Mouse (Mus musculus) urinary bladder, postnatal 25 days (tissue): ENCODE measurements at regions not wholly inside any gene's neighbourhood (a gene's known extent, or its start where the extent isn't known, plus 50 kb on each side); places are given as distances from the start of the nearest gene placed in this dataset.

Experiments used
- DNase-seq: peaks from one replicate; pipeline ENCODE4 v3.0.0; 2022; ENCODE audit warnings: low spot score

GRCm38 (mm10) chr7:37337616-37338015 is 435.8 kb downstream of the Zfp536 start:
- no peak for DNase-seq

GRCm38 (mm10) chr7:37338067-37338501 is 435.4 kb downstream of the Zfp536 start:
- no peak for DNase-seq

GRCm38 (mm10) chr7:37342613-37343012 is 430.8 kb downstream of the Zfp536 start:
- no peak for DNase-seq

- DNase-seq, result no peak
Measured at GRCm38 (mm10) chr7:37343021-37343593, 430.3 kb downstream of the Zfp536 start.

DNA sequence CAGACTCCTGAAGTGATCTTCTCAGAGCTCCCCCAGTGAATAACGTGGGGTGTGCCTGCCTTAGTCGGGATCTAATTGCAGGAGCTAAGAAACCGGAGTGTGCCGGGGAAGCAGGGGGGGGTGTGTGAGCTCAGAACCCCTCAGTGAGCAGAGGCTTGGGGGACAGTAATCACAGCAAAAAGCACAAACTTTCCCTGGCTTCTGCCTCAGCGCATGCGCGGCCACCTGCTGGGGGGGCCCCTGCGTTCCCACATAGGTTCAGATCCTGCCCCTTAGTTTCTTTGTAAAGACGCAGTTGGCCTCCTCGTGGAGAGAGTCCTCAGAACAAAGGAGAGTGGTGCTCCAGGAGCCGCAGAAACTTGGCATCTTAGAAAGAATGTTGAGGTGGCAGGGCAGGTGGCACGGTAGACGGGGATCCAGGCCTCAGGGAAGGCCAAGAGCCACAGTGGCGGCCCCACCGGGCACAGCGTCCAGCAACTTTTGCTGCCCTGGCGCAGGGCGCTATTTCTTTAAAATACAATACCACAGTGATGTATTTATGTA is 429.7 kb downstream of the Zfp536 start:
- no peak for DNase-seq

DNA sequence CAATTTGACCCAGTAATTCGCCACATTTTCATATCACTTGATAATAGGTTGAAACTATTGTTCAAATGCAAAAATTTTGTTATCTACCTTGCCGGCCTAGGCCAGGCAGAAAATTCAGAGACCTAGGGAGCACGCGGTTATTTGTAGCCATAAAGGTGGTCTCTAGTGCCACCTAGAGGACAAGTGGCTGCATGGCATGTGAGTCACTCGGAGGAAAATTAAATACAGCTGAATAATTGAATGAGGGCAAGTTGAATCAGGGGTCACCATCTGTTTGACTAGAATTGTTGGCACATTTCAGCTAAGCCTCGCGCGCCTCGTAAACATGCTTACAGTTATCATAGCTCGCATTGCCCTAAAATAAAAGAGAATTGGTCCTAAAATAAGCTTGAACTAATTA is 427.4 kb downstream of the Zfp536 start:
- peak; percentile 57 for DNase-seq

DNA sequence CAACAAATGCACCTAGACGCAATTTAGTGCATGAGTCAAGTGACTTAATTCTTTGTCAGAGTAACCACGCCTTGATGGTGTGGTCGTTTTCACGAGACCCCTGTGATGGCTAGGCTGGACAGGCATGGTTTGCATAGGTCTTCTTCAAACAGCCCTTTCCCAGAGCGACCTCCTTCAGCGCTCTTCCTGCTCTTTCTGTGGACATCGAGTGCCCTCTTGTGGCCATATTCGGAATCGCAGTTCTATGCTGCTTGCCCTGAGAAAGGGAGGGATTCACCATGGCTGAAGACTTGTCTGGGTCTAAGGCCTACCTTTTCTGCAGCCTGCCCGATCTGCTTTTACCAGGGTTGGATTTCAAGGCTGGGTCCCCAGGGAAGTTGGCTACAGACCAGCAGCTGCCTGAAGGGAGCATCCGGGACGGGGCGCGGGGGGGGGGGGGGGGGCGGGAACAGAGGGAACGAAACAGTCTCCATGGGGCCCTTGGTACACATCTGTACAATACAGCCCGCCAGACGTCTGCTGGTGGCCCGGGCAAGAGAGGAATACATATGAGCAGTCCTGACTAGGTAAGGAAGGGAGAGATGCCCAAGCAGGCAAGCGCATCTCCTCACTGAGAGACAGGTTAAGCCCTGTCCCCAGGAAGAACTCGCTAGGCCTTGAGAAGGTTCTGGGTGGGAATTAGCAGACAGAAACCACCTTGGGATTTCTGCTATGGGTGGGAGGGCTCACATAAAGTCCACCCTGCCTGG is 415.6 kb downstream of the Zfp536 start:
- peak; percentile 87 for DNase-seq

GRCm38 (mm10) chr7:37358492-37358891 is 414.9 kb downstream of the Zfp536 start:
- DNase-seq, result no peak

DNA sequence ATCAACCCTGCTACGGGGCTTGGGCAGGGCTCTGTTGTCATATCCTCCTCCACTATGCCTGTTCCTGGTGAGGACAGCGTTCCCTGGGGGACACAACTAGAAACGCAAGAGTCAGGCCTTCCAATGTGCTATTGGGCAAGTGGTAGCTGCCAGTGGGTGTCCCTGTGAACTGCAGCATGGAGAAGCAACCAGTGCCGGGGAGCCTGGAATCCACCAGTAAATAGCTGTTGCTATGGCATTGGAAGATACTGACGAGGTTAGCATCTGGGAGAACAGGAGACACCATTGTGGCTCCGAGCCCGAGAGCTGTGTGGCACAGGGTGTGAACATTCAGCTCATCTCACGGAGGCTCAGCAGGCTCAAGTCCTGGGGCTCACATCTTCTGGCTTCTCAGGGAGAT is 414.0 kb downstream of the Zfp536 start:
- no peak for DNase-seq

GRCm38 (mm10) chr7:37360171-37360570 is 413.3 kb downstream of the Zfp536 start:
- DNase-seq, result no peak

- no peak for DNase-seq
Measured at GRCm38 (mm10) chr7:37361802-37362441, 411.5 kb downstream of the Zfp536 start.

DNA sequence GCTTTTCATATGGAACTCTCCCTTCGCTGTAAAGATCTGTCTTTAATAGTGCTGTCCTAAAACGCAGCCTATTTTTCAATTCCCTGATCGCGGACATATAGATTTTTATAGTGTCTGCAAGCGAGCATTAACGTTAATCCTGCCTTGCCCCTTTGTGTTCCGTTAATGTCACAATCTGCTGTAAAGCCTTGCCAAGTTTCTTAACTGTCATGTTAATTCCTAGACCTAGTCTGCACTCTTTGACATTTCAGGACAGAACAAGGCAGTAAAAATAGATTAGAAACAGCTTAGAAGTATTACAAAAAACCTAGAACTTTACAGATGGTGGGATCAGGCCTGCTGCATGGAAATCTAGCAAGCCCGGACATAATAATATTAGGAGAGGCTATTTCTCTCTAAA is 410.6 kb downstream of the Zfp536 start:
- DNase-seq, result no peak

GRCm38 (mm10) chr7:37363629-37364175 is 409.7 kb downstream of the Zfp536 start:
- DNase-seq, result no peak

DNA sequence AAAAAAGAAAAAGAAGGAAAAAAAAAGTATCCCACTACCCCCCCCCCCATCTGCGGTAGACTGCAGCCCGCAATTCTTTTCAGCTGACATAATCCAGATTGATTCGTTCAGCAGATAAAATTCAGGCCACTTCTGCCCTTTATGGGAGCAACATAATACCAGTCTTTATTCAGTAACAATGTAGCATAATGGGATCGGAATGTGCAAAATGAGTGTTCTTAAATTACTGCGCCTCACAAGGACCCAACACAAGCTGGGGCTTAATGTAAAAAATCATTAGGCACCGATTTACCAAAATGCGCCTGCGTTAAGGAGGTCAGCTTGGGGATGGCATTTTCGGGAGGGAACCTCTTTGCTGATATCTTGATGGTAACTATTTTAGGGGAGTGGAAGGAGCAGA is 409.2 kb downstream of the Zfp536 start:
- DNase-seq, result no peak

- DNase-seq, result no peak
Measured at GRCm38 (mm10) chr7:37366006-37366405, 407.4 kb downstream of the Zfp536 start.

DNA sequence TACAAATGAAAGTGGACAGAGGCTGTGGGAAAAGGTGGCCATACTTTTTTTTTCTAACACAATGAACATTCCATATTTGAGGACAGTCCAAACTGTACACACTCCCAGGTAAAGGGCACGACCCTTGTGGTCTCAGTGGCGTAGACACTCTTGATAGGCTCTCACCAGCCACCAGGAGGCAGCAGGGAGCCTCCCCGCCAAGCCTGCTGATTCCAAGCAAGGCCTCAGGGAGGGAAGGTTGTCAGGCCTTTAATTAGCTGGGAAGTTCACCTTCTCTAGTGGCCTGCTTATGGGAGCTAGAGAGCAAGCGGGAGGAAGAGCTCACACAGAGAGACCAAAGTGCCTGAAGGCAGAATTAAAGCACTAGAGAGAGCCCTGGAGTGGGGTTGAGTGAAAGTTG is 403.7 kb downstream of the Zfp536 start:
- DNase-seq, result no peak

DNA sequence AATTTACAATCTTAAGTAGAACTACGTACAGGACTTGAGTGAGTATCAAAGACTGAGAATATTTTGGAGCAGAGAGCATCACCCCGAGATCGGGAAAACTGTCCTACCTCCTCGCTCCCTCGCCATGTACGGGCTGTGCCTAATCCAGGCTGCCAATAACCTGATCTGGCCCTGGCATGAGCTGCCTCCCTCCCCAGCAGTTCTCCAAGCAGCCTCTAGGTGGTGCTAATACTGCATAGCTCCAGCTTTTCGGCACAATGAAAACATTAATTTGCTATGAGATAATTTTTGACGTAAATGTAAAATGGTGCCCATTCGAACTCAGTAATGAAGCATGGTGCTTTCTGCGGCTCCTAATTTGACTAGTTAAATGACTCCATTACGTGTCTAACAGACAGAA is 399.6 kb downstream of the Zfp536 start:
- peak; percentile 74 for DNase-seq

DNA sequence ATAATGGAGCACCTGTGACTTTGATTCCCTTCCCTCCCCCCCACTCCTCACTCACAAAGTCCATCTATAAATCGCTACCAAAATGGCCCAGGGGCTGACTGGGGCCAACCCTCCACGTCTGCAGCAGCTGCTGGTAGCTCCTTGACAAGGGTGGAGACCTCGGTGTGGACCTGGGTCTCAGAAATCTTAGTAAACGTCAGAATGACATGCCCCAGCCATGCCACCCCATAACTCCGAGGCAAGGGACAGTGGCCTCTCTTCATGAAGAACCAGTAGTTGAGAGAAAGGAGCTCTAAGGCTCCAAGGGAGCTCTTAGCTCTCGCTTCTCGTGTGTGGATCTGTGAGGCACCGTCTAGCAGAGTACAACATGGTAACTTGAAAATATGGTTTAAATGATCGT is 398.4 kb downstream of the Zfp536 start:
- DNase-seq, result no peak

GRCm38 (mm10) chr7:37375591-37375990 is 397.9 kb downstream of the Zfp536 start:
- no peak for DNase-seq

DNA sequence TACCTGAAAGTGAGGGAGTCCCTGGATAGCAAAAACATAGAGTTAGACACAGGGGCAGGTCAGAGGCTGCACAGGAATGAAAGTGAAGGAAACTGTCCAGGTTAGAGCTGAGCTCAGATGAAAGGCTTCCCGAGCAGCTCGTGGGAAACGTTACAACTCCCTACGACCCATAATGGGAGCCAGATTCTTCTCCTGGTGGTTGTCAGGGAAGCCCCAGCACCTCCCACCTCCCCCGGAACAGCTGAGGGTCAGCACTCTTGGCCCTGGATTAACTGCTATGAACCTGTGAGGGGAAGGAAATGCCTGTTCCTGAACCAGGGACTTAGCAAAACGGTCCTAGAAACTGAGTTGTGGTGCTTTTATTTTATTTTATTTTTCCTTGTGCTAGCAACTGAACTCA is 397.2 kb downstream of the Zfp536 start:
- DNase-seq, result no peak

DNA sequence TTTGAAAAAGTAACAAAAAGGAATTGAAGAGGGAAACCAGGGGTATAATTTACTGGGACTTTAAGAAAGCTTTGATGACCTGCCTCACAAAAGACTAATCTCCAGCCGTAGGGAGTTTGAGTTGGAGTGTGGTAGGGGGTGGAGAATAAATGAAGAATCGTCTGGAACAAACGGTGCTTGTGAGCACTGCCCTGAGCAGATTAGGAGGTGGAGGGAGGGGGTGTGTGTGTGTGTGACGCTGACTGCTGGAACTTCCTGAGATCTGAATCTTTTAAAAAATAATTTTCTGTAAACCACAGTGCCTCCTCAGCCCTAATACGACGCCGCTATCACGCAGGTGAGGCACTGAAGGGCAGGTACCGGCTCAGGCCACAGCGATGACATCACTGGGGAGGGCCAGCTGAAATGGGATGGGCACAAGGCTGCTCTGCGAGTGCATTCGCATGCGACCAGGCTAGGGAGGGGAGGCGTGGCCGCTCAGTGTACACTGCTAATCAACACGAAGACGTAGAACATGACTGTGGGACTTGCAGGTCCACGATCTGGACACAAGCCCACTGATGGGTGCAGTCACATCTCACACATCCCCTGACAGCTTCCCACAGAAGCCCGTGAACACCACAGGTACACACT is 395.4 kb downstream of the Zfp536 start:
- no peak for DNase-seq

DNA sequence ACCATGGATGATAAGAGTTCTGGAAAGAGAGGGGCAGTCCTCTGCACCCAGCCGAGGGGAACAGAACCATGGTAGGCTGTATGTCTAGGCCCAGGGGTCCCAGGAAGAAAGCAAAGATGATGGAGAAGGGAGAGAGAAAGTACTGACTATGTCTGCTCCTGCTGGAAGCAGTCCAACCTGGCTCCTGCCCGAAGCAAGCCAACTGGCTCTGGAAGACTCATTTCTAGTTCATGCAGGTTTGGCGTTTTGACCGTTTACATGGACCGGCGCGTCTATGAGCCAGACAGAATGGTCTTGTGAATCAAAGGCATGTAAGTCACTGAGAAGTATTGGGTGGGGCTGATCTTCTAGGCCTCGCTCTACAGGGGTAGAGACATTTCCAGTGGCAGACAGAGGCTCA is 385.6 kb downstream of the Zfp536 start:
- no peak for DNase-seq
